Mouse (Mus musculus) neural tube, embryonic 15.5 days (tissue): Measurements from ENCODE around the gene Hist1h2ak. TPM values are rescaled to one million over a fixed set of nuclear protein-coding genes. Genes with fewer than 3 reads are reported as not detected.
A peak's percentile ranks its signal among the peaks of the same experiment; 100 is the strongest.
"Not testable (repeated sequence)": the region's sequence is repeated elsewhere in the genome, so short reads cannot be mapped to it uniquely, and the experiment has no call there.

Experiments
- ATAC-seq: fragments of 200-750 bp; cut with Nextera tagmentation; 2 replicates; pipeline ENCODE4 v1.8.0; 2017; ENCODE audit warnings: mild to moderate bottlenecking, moderate TSS enrichment, moderate library complexity; ENCODE audit not compliant: low FRiP score
- H3K27ac ChIP-seq: fragments of 300-500 bp; sonication (generic); replicated peaks from 2 replicates; pipeline ENCODE4 v1.5.1; 2015; ENCODE audit warnings: mild to moderate bottlenecking, inconsistent platforms
- H3K27me3 ChIP-seq: fragments of 300-500 bp; sonication (generic); replicated peaks from 2 replicates; pipeline ENCODE4 v1.6.1; 2015; ENCODE audit warnings: inconsistent platforms
- H3K36me3 ChIP-seq: fragments of 300-500 bp; sonication (generic); 2 replicates; pipeline ENCODE4 v1.6.1; 2015; ENCODE audit warnings: inconsistent platforms
- H3K4me1 ChIP-seq: fragments of 300-500 bp; sonication (generic); 2 replicates; pipeline ENCODE4 v1.6.1; 2015; ENCODE audit warnings: inconsistent platforms
- H3K4me2 ChIP-seq: fragments of 300-500 bp; sonication (generic); 2 replicates; pipeline ENCODE4 v1.6.1; 2015; ENCODE audit warnings: inconsistent platforms, mild to moderate bottlenecking, moderate library complexity
- H3K4me3 ChIP-seq: fragments of 300-500 bp; sonication (generic); replicated peaks from 2 replicates; pipeline ENCODE4 v1.5.1; 2015; ENCODE audit warnings: mild to moderate bottlenecking, inconsistent platforms
- H3K9ac ChIP-seq: fragments of 300-500 bp; sonication (generic); replicated peaks from 2 replicates; pipeline ENCODE4 v1.6.1; 2015; ENCODE audit warnings: mild to moderate bottlenecking, inconsistent platforms
- H3K9me3 ChIP-seq: fragments of 300-500 bp; sonication (generic); replicated peaks from 2 replicates; pipeline ENCODE4 v1.6.1; 2016; ENCODE audit warnings: inconsistent platforms
- WGBS: fragments of 180-500 bp; shearing (Covaris S2); methylation state at CpG from one replicate; pipeline ENCODE4 v1.1.7; 2015; ENCODE audit warnings: mixed read lengths; 5-methylcytosine and 5-hydroxymethylcytosine counted together
- polyA plus RNA-seq: library from polyadenylated mRNA; unstranded; fragments of >200 nt; fragmentation: Nextera tagmentation; extraction: Ambion mirVana; gene quantifications from 2 replicates; pipeline ENCODE4 v1.2.1, GENCODE M21; 2015

The Hist1h2ak gene
- polyA plus RNA-seq, 1 experiment from 2014 or later, result 5.6 TPM

- Histone ChIP-seq H3K36me3 (no peaks in the 10 kb centered on the region), H3K9ac (no peak overlapping the region), H3K4me2 (no peak overlapping the region), H3K27me3 (no peaks in the 10 kb centered on the region), H3K27ac (no peak overlapping the region), H3K4me3 (no peak overlapping the region), H3K9me3 (no peaks in the 10 kb centered on the region), H3K4me1 (peaks cover 6% of the 10 kb centered on the region; the same call in 1 of the 2 replicates)
- ATAC-seq, result no peak
- WGBS, result 75% methylated on average over 1 of the region's 1 CpGs
These were observed 24.1 kb downstream of the Hist1h2ak start for GRCm38 (mm10) chr13:21729544-21729943.

GRCm38 (mm10) chr13:21727948-21728572 lies 25.6 kb downstream of the Hist1h2ak start:
- Histone ChIP-seq H3K36me3 (no peaks in the 10 kb centered on the region), H3K27me3 (no peaks in the 10 kb centered on the region), H3K9ac (no peak overlapping the region), H3K4me3 (no peak overlapping the region), H3K27ac (no peak overlapping the region), H3K4me2 (no peak overlapping the region), H3K4me1 (no peaks in the 10 kb centered on the region), H3K9me3 (no peaks in the 10 kb centered on the region)
- no peak for ATAC-seq
- 12% methylated on average over 11 of the region's 11 CpGs for WGBS

- Histone ChIP-seq H3K4me3 (no peak overlapping the region), H3K4me1 (peaks cover 18% of the 10 kb centered on the region), H3K27me3 (no peaks in the 10 kb centered on the region), H3K9me3 (no peaks in the 10 kb centered on the region), H3K9ac (no peak overlapping the region), H3K27ac (no peak overlapping the region), H3K4me2 (peak overlapping the region; percentile 70; the same call in 1 of the 2 replicates), H3K36me3 (no peaks in the 10 kb centered on the region)
- ATAC-seq, result no peak
- WGBS, result 22% methylated on average over 5 of the region's 5 CpGs
These were observed 30.4 kb downstream of the Hist1h2ak start for GRCm38 (mm10) chr13:21722993-21723836.

- H3K9me3 ChIP-seq, result no peaks in the 10 kb centered on the region
- peaks cover 22% of the 10 kb centered on the region for H3K4me1 ChIP-seq
- H3K4me3 ChIP-seq, result peak overlapping the region; percentile 43
- ATAC-seq, result peak; percentile 26; the same call in 1 of the 2 replicates
- H3K4me2 ChIP-seq, result peak overlapping the region; percentile 70
- 3% methylated on average over 11 of the region's 11 CpGs for WGBS
- H3K27ac ChIP-seq, result peak overlapping the region; percentile 85
- peak overlapping the region; percentile 51 for H3K9ac ChIP-seq
- H3K27me3 ChIP-seq, result no peaks in the 10 kb centered on the region
- H3K36me3 ChIP-seq, result no peaks in the 10 kb centered on the region
These were observed 31.2 kb downstream of the Hist1h2ak start for GRCm38 (mm10) chr13:21722373-21722925.

GRCm38 (mm10) chr13:21721757-21722372 lies 31.8 kb downstream of the Hist1h2ak start, which contains the start of gene Hist1h2bm:
Gene Hist1h2bm (plus strand): TSS chr13:21722044.
- under 1% methylated on average over 37 of the region's 37 CpGs for WGBS

GRCm38 (mm10) chr13:21721107-21721756 lies 32.4 kb downstream of the Hist1h2ak start:
- Histone ChIP-seq H3K27ac (peak overlapping the region; percentile 85), H3K4me3 (peak overlapping the region; percentile 43), H3K4me1 (peaks cover 28% of the 10 kb centered on the region), H3K4me2 (peak overlapping the region; percentile 70), H3K9ac (0 out of 2 replicates have a peak overlapping the region, but pooled peaks have one; percentile 24)
- not testable (repeated sequence) for H3K9me3 ChIP-seq, H3K36me3 ChIP-seq, H3K27me3 ChIP-seq
- under 1% methylated on average over 21 of the region's 44 CpGs for WGBS
- peak; percentile 15 for ATAC-seq

More at GRCm38 (mm10) chr13:21721757-21722372, 31.8 kb downstream of the Hist1h2ak start, which contains the start of gene Hist1h2bm:
- peak within 1 kb of the TSS; percentile 70 for H3K4me2 ChIP-seq
- peak within 1 kb of the TSS; percentile 43 for H3K4me3 ChIP-seq
- ATAC-seq, result peak; percentile 97
- not testable (repeated sequence) for H3K36me3 ChIP-seq, H3K9me3 ChIP-seq, H3K27me3 ChIP-seq
- peak within 1 kb of the TSS; percentile 85 for H3K27ac ChIP-seq
- H3K9ac ChIP-seq, result peak within 1 kb of the TSS; percentile 51
- H3K4me1 ChIP-seq, result peaks cover 25% of the 10 kb centered on the region

- peak overlapping the region; percentile 60 for H3K27ac ChIP-seq
- H3K9me3 ChIP-seq, result no peaks in the 10 kb centered on the region
- no peak for ATAC-seq
- peak overlapping the region; percentile 43; the same call in 1 of the 2 replicates for H3K9ac ChIP-seq
- peaks cover 37% of the 10 kb centered on the region for H3K4me1 ChIP-seq
- no peaks in the 10 kb centered on the region for H3K36me3 ChIP-seq
- WGBS, result 61% methylated on average over 4 of the region's 4 CpGs
- H3K4me2 ChIP-seq, result peak overlapping the region; percentile 86
- H3K4me3 ChIP-seq, result peak overlapping the region; percentile 42
- H3K27me3 ChIP-seq, result no peaks in the 10 kb centered on the region
These were observed 35.1 kb downstream of the Hist1h2ak start for GRCm38 (mm10) chr13:21718381-21719080.

- Histone ChIP-seq H3K4me2 (peak within 1 kb of the TSS; percentile 86), H3K27ac (peak within 1 kb of the TSS; percentile 90), H3K4me3 (peak within 1 kb of the TSS; percentile 42), H3K4me1 (peaks cover 36% of the 10 kb centered on the region), H3K9ac (peak within 1 kb of the TSS; percentile 55)
- not testable (repeated sequence) for H3K9me3 ChIP-seq, H3K27me3 ChIP-seq, H3K36me3 ChIP-seq
- ATAC-seq, result peak; percentile 53; the same call in 1 of the 2 replicates
- WGBS, result under 1% methylated on average over 30 of the region's 56 CpGs
These were observed 36.0 kb downstream of the Hist1h2ak start, which contains the start of gene Hist1h3h for GRCm38 (mm10) chr13:21717397-21718357. Gene Hist1h3h (plus strand): TSS chr13:21717659.

GRCm38 (mm10) chr13:21716540-21717391 lies 36.9 kb downstream of the Hist1h2ak start:
- H3K4me1 ChIP-seq, result peaks cover 31% of the 10 kb centered on the region

More at GRCm38 (mm10) chr13:21716540-21717391, 36.9 kb downstream of the Hist1h2ak start:
- H3K4me2 ChIP-seq, result peak overlapping the region; percentile 86
- peak overlapping the region; percentile 55 for H3K9ac ChIP-seq
- H3K4me3 ChIP-seq, result peak overlapping the region; percentile 42
- peak overlapping the region; percentile 90 for H3K27ac ChIP-seq
- H3K27me3 ChIP-seq, H3K36me3 ChIP-seq, H3K9me3 ChIP-seq: not testable (repeated sequence)
- under 1% methylated on average over 9 of the region's 38 CpGs for WGBS
- peak; percentile 28 for ATAC-seq
